Mouse (Mus musculus) CH12.LX (cell line): ENCODE measurements around the gene Prdx1.

Experiments
- CHD2 ChIP-seq: IDR thresholded peaks from 2 replicates; pipeline ENCODE4 v1.6.1; 2011; ENCODE audit warnings: low read length, improper control_type of control experiment
- EP300 ChIP-seq: IDR thresholded peaks from 2 replicates; pipeline ENCODE4 v1.6.1; 2011; ENCODE audit warnings: low read length, improper control_type of control experiment

DNA sequence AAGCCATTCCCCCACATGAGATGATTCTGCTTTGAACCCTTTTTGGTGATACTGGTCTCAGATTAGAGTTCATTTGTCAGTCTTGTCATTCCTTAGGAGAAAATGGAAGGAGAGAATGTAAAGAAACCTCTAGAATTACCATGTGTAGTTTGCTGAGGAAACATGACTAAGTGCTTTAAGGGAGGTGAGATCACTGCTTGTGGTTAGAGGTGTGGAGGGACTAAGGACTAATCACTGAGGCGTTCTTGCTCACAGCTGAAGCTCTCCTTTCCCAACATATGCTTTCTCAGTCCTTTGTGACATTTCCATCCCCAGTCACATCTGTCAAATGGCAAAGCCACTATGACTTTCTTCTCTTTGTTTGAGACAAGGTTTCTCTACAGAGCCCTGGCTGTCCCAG lies 7.5 kb upstream of the Prdx1 start:
- TF ChIP-seq CHD2 (no peak), EP300 (no peak)
